Mouse (Mus musculus) midbrain, embryonic 11.5 days (tissue): ENCODE data around the gene Gabra2. TPM values are rescaled to one million over a fixed set of nuclear protein-coding genes. Genes with fewer than 3 reads are reported as not detected.

Source experiments
- ATAC-seq: fragments of 200-750 bp; cut with Nextera tagmentation; 2 replicates; pipeline ENCODE4 v1.8.0; 2017; ENCODE audit warnings: moderate TSS enrichment, moderate library complexity; ENCODE audit not compliant: low FRiP score
- DNase-seq: peaks from one replicate; pipeline ENCODE4 v3.0.0; 2015; ENCODE audit warnings: low spot score; ENCODE audit errors: missing footprints
- H3K27ac ChIP-seq: fragments of 300-500 bp; sonication (generic); 2 replicates; pipeline ENCODE4 v1.5.1; 2014; ENCODE audit warnings: low read depth, low read length
- H3K27me3 ChIP-seq: fragments of 300-500 bp; sonication (generic); 2 replicates; pipeline ENCODE4 v1.6.1; 2014; ENCODE audit warnings: mild to moderate bottlenecking, low read length, moderate library complexity, mixed read lengths; ENCODE audit not compliant: control insufficient read depth, insufficient read depth
- H3K36me3 ChIP-seq: fragments of 300-500 bp; sonication (generic); 2 replicates; pipeline ENCODE4 v1.6.1; 2014; ENCODE audit warnings: mild to moderate bottlenecking, low read length, moderate library complexity, mixed read lengths; ENCODE audit not compliant: control insufficient read depth, insufficient read depth
- H3K4me1 ChIP-seq: fragments of 300-500 bp; sonication (generic); 2 replicates; pipeline ENCODE4 v1.6.1; 2014; ENCODE audit warnings: low read length; ENCODE audit not compliant: control insufficient read depth, insufficient read depth
- H3K4me2 ChIP-seq: fragments of 300-500 bp; sonication (generic); 2 replicates; pipeline ENCODE4 v1.6.1; 2014; ENCODE audit warnings: mild to moderate bottlenecking, moderate library complexity
- H3K4me3 ChIP-seq: fragments of 300-500 bp; sonication (generic); 2 replicates; pipeline ENCODE4 v1.5.1; 2014; ENCODE audit warnings: low read depth, low read length
- H3K9ac ChIP-seq: fragments of 300-500 bp; sonication (generic); 2 replicates; pipeline ENCODE4 v1.6.1; 2014; ENCODE audit warnings: low read length
- H3K9me3 ChIP-seq: fragments of 300-500 bp; sonication (generic); 2 replicates; pipeline ENCODE4 v1.6.1; 2016; ENCODE audit warnings: low read length; ENCODE audit not compliant: control insufficient read depth
- WGBS: fragments of 180-500 bp; shearing (Covaris S2); extraction: QIAGEN DNeasy Blood & Tissue Kit; methylation state at CpG from one replicate; pipeline ENCODE4 v1.1.7; 2014; 5-methylcytosine and 5-hydroxymethylcytosine counted together
- polyA plus RNA-seq: library from polyadenylated mRNA; unstranded; fragments of >200 nt; fragmentation: Nextera tagmentation; extraction: Ambion mirVana; gene quantifications from 2 replicates; pipeline ENCODE4 v1.2.1, GENCODE M21; 2014

Gene Gabra2
- polyA plus RNA-seq, 1 experiment from 2014 or later = 5.7 TPM

DNA sequence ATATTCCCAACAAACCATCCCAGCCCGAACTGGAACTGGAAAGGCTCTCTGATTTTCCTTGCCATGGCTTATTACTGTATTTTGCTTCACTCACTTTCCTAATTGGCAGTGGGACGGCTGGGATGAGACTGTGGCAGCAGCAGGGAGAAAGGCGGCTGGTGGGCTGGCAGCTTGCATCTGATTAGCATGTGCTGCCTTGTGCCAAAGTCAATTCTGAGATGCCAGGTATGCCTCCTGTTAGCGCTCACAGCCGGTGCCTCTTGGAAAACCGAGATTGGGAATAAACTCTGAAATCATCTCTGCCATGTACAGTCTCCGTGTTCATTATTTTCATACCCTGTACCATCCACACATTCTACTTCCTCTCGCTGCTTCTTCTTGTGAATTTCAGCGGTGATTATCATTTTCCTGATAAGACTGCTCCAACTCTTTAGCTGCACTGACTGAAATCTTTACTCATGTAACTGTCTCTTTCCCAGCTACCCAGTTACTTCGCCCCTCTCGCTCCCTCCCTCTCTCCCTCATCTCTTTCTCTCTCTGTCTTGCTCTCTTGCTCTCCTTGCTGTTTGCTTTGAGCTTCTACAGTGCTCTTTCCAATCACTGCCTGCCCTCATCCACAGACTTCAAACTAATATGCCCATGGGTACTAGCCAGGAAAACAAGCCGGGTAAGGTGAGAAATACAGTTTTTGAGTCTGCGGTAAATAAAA lies 99.9 kb downstream of the Gabra2 start:
- no peak overlapping the region for H3K27ac ChIP-seq
- no peaks in the 10 kb centered on the region for H3K4me1 ChIP-seq
- no peak overlapping the region for H3K9ac ChIP-seq
- no peaks in the 10 kb centered on the region for H3K9me3 ChIP-seq
- DNase-seq = no peak
- WGBS = 81% methylated on average over 13 of the region's 13 CpGs
- no peaks in the 10 kb centered on the region for H3K36me3 ChIP-seq
- no peaks in the 10 kb centered on the region for H3K27me3 ChIP-seq
- no peak overlapping the region for H3K4me3 ChIP-seq
- no peak for ATAC-seq
- no peak overlapping the region for H3K4me2 ChIP-seq

DNA sequence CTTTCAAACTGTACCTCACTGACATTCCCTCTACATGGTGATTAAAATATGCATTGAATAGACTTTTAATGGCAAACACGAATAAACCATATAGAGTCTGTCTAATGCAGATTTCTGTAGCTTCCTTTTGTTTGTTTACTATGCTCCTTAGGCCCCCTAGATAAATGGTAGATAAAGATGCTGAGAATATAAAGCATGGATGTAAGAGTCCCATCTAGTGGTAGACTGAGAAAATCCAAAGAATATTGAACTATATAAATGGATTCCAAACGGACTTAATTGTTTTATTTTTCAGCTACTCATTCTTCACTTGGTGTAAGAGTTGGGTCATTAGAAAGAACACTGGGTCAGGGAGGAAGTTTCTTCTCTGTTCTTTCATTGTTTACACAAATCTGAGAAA lies 102.4 kb downstream of the Gabra2 start:
- Histone ChIP-seq H3K27ac (no peak overlapping the region), H3K9me3 (no peaks in the 10 kb centered on the region), H3K27me3 (no peaks in the 10 kb centered on the region), H3K4me2 (no peak overlapping the region), H3K4me1 (no peaks in the 10 kb centered on the region), H3K9ac (no peak overlapping the region), H3K4me3 (no peak overlapping the region), H3K36me3 (no peaks in the 10 kb centered on the region)
- 68% methylated on average over 2 of the region's 2 CpGs for WGBS
- ATAC-seq = no peak
- no peak for DNase-seq

DNA sequence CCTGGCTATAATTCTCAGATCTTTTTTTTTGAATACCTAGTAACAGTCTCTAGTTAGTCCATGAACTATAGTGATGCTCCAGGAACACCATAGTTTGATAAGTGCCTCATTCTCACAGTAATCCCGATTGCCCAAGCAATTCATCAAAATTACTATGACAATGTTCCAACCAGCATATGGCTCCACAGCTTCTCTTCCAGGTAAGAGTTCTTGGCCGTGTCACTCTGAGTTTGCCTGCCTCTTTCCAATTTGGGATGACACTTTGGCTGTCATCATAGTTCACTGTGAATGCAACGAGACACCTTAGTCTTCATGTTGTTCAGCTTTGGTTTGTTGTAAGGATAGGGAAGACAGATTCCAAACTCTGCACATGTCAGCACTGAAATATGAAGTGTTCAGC lies 104.8 kb downstream of the Gabra2 start:
- no peaks in the 10 kb centered on the region for H3K36me3 ChIP-seq
- no peak overlapping the region for H3K9ac ChIP-seq
- H3K4me3 ChIP-seq = no peak overlapping the region
- WGBS = 89% methylated on average over 3 of the region's 3 CpGs
- H3K9me3 ChIP-seq = no peaks in the 10 kb centered on the region
- H3K4me2 ChIP-seq = no peak overlapping the region
- no peaks in the 10 kb centered on the region for H3K27me3 ChIP-seq
- ATAC-seq (no peak), DNase-seq (no peak)
- no peak overlapping the region for H3K27ac ChIP-seq
- H3K4me1 ChIP-seq = no peaks in the 10 kb centered on the region
